9 mouse cellular contexts compared by ENCODE assay signal in the genomic region with DNA sequence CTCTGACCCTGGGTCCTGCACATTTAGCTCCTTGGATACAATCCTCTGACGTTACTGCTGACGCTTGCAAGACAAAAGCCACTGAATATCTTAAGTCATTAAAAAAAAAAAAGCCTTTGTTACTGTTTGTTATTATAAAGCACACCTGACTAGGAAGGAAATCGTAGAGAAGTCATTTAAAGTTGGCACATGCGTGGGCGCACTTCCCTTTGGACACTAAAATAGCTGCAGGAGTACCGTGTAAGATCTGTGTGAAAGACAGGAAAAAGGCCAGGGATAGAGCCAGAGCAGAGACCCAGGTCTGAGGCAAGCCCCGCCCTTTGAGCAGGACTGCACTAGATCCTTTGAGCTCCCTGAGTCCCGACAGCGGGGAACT.
A peak's percentile ranks its signal among the peaks of the same experiment; 100 is the strongest.
DNase-seq lines count a peak whose midpoint lies in the region; ATAC-seq and TF ChIP-seq lines count a peak whose summit lies in the region.
"Had no signal": no experiment of that assay in that cellular context is flagged by ENCODE, and none has a peak within 500 bp of the region (broad histone marks: within the 10 kb centered on the region; RNA-seq: fewer than 3 reads in every experiment).

No protein-coding gene starts in this region.

- WGBS in intestine, embryonic 16.5 days, result 45% methylated on average over 9 of the region's 9 CpGs
- 53% methylated on average over 9 of the region's 9 CpGs for WGBS in intestine, postnatal 0 days
- 40% methylated on average over 9 of the region's 9 CpGs for WGBS in kidney, embryonic 15.5 days
- 10% methylated on average over 9 of the region's 9 CpGs for WGBS in neural tube, embryonic 12.5 days

- H3K4me2 ChIP-seq in intestine, embryonic 16.5 days (ENCODE audit: low read depth, low read length), result no peak overlapping the region
- no peak overlapping the region for H3K4me2 ChIP-seq in intestine, postnatal 0 days (replicated peaks; ENCODE audit: low read depth)
- H3K4me2 ChIP-seq in kidney, embryonic 15.5 days, result no peak overlapping the region
- H3K4me2 ChIP-seq in neural tube, embryonic 12.5 days (replicated peaks), result peak overlapping the region; percentile 26; the same call in 1 of the 2 replicates

- no peaks in the 10 kb centered on the region; the same call in 1 of the 2 replicates for H3K4me1 ChIP-seq in intestine, embryonic 16.5 days (ENCODE audit: control insufficient read depth, insufficient read depth, low read length)
- no peaks in the 10 kb centered on the region for H3K4me1 ChIP-seq in intestine, postnatal 0 days (replicated peaks; ENCODE audit: control insufficient read depth, insufficient read depth, low read length)
- H3K4me1 ChIP-seq in kidney, embryonic 15.5 days, result 0 out of 2 replicates have a peak, but pooled peaks cover 3% of the 10 kb centered on the region
- H3K4me1 ChIP-seq in neural tube, embryonic 12.5 days, result peaks cover 35% of the 10 kb centered on the region

- H3K9ac ChIP-seq in intestine, embryonic 16.5 days (ENCODE audit: low read depth, low read length), result no peak overlapping the region
- no peak overlapping the region for H3K9ac ChIP-seq in intestine, postnatal 0 days (ENCODE audit: low read depth, low read length)
- H3K9ac ChIP-seq in kidney, embryonic 15.5 days, result no peak overlapping the region
- no peak overlapping the region for H3K9ac ChIP-seq in neural tube, embryonic 12.5 days
- H3K9ac ChIP-seq: liver, embryonic 14.5 days had no signal

- 0 out of 2 replicates have a peak, but pooled peaks cover 2% of the 10 kb centered on the region for H3K36me3 ChIP-seq in intestine, embryonic 16.5 days (ENCODE audit: control insufficient read depth, insufficient read depth, low read length)
- H3K36me3 ChIP-seq in intestine, postnatal 0 days (ENCODE audit: control insufficient read depth, insufficient read depth), result peaks cover 6% of the 10 kb centered on the region; the same call in 1 of the 2 replicates
- H3K36me3 ChIP-seq in kidney, embryonic 15.5 days, result peaks cover 18% of the 10 kb centered on the region
- H3K36me3 ChIP-seq in neural tube, embryonic 12.5 days, result peaks cover 6% of the 10 kb centered on the region; the same call in 1 of the 2 replicates

- no peak for TF ChIP-seq CTCF in intestine, postnatal 0 days (IDR thresholded peaks at IDR 0.05; ENCODE audit: low read depth)

- H3K9me3 ChIP-seq in intestine, embryonic 16.5 days (ENCODE audit: control insufficient read depth, low read length), result no peaks in the 10 kb centered on the region
- H3K9me3 ChIP-seq in intestine, postnatal 0 days (ENCODE audit: control insufficient read depth), result no peaks in the 10 kb centered on the region
- no peaks in the 10 kb centered on the region for H3K9me3 ChIP-seq in kidney, embryonic 15.5 days (replicated peaks)
- no peaks in the 10 kb centered on the region for H3K9me3 ChIP-seq in neural tube, embryonic 12.5 days

- no peak overlapping the region for H3K4me3 ChIP-seq in intestine, embryonic 16.5 days (ENCODE audit: low read length)
- H3K4me3 ChIP-seq in intestine, postnatal 0 days (ENCODE audit: low read depth, low read length), result no peak overlapping the region
- H3K4me3 ChIP-seq in kidney, embryonic 15.5 days (replicated peaks), result no peak overlapping the region
- no peak overlapping the region for H3K4me3 ChIP-seq in neural tube, embryonic 12.5 days

- peak; percentile 46 to 51 for DNase-seq in heart, adult 9 months (ENCODE audit: low spot score in 2 of 2)
- DNase-seq in cerebellum, adult 18-20 months, result no peak
- DNase-seq in layer of hippocampus, postnatal 25 days (ENCODE audit: extremely low spot score in 1 of 2, low spot score in 1 of 2), result no peak

- ATAC-seq in intestine, embryonic 16.5 days, result peak; percentile 40; the same call in 1 of the 2 replicates
- no peak for ATAC-seq in intestine, postnatal 0 days
- no peak for ATAC-seq in kidney, embryonic 15.5 days (replicated peaks; ENCODE audit: low FRiP score)
- peak; percentile 62; the same call in 1 of the 2 replicates for ATAC-seq in neural tube, embryonic 12.5 days (ENCODE audit: low FRiP score, low read depth)
- no peak for ATAC-seq in erythroid progenitor cell, adult 5-6 weeks (replicated peaks; ENCODE audit: low FRiP score, poor library complexity, severe bottlenecking)

- no peak overlapping the region for H3K27ac ChIP-seq in intestine, embryonic 16.5 days (ENCODE audit: low read length)
- H3K27ac ChIP-seq in intestine, postnatal 0 days (ENCODE audit: low read depth, low read length), result no peak overlapping the region
- H3K27ac ChIP-seq in kidney, embryonic 15.5 days, result peak overlapping the region; percentile 48; the same call in 1 of the 2 replicates
- H3K27ac ChIP-seq in neural tube, embryonic 12.5 days, result 0 out of 2 replicates have a peak overlapping the region, but pooled peaks have one; percentile 28
- H3K27ac ChIP-seq: liver, embryonic 14.5 days had no signal

- H3K27me3 ChIP-seq in intestine, embryonic 16.5 days (replicated peaks; ENCODE audit: control insufficient read depth, insufficient read depth, low read length), result no peaks in the 10 kb centered on the region
- H3K27me3 ChIP-seq in intestine, postnatal 0 days (replicated peaks; ENCODE audit: control insufficient read depth, insufficient read depth, low read length), result no peaks in the 10 kb centered on the region
- H3K27me3 ChIP-seq in kidney, embryonic 15.5 days, result no peaks in the 10 kb centered on the region
- H3K27me3 ChIP-seq in neural tube, embryonic 12.5 days (replicated peaks), result no peaks in the 10 kb centered on the region

Comparison
In these comparisons a context has a peak if more than half of its experiments do, and no peak if none do; other contexts are left out.
1. ATAC-seq: peak in intestine, embryonic 16.5 days (single experiment) and neural tube, embryonic 12.5 days (single experiment); none in intestine, postnatal 0 days (single experiment), kidney, embryonic 15.5 days (single experiment) and erythroid progenitor cell, adult 5-6 weeks (single experiment).
2. H3K27ac ChIP-seq: peak in kidney, embryonic 15.5 days (single experiment) and neural tube, embryonic 12.5 days (single experiment); none in intestine, embryonic 16.5 days (single experiment) and intestine, postnatal 0 days (single experiment).
3. DNase-seq: peak in heart, adult 9 months (2 of 2); none in cerebellum, adult 18-20 months (0 of 2) and layer of hippocampus, postnatal 25 days (0 of 2).